ENCODE assay signal across 15 mouse cellular contexts in the genomic region with DNA sequence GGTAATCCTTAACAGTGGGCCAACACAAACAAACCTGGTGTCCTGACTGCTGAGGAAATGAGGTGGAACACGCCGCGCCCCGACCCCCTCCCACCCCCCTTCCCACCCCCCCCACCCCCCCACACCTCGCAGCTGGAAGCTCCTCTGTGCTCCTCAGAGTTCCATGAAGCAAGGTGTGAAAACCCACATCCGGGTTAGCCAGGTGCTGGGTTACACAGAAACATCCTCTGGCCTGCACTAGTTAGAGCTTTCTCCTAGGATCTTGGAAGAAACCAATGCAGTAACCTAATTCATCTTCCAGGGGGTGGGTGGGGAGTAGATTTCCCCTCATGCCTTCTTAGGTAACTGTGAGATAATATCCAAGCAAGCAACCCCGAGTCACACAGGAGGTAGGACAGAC. TPM values are rescaled to one million over a fixed set of nuclear protein-coding genes. Genes with fewer than 3 reads are reported as not detected.
"Had no signal": no experiment of that assay in that cellular context is flagged by ENCODE, and none has a peak within 500 bp of the region (broad histone marks: within the 10 kb centered on the region; RNA-seq: fewer than 3 reads in every experiment).

No protein-coding gene starts in this region.

- H3K4me3 ChIP-seq: kidney, embryonic 15.5 days; limb, embryonic 10.5 days; limb, embryonic 13.5 days; liver, embryonic 12.5 days; liver, embryonic 15.5 days; midbrain, embryonic 12.5 days; midbrain, embryonic 15.5 days had no signal

- H3K9me3 ChIP-seq: kidney, embryonic 15.5 days; limb, embryonic 10.5 days; limb, embryonic 13.5 days; liver, embryonic 12.5 days; liver, embryonic 15.5 days; midbrain, embryonic 12.5 days; midbrain, embryonic 15.5 days; neural tube, embryonic 13.5 days had no signal

- ATAC-seq: hindbrain, postnatal 0 days; inflammation-experienced regulatory T-cells, adult 6 months; intestine, embryonic 16.5 days; liver, embryonic 12.5 days; midbrain, embryonic 15.5 days had no signal

- H3K4me2 ChIP-seq: limb, embryonic 13.5 days; liver, embryonic 12.5 days; liver, embryonic 15.5 days had no signal

- H3K4me1 ChIP-seq: liver, embryonic 15.5 days had no signal

- DNase-seq: kidney, postnatal 10 days; liver; lung, adult 2 months had no signal

- H3K27me3 ChIP-seq: midbrain, embryonic 15.5 days had no signal

- H3K27ac ChIP-seq: kidney, embryonic 15.5 days; limb, embryonic 10.5 days; limb, embryonic 13.5 days; liver, embryonic 12.5 days; liver, embryonic 15.5 days; macrophage had no signal

- H3K9ac ChIP-seq: kidney, embryonic 15.5 days; limb, embryonic 13.5 days; liver, embryonic 12.5 days; liver, embryonic 15.5 days had no signal

- H3K36me3 ChIP-seq: kidney, embryonic 15.5 days; limb, embryonic 10.5 days; limb, embryonic 13.5 days; liver, embryonic 12.5 days; liver, embryonic 15.5 days; midbrain, embryonic 12.5 days; midbrain, embryonic 15.5 days; neural tube, embryonic 13.5 days had no signal

RNA-seq across cellular contexts. Expression of gene Cacng4, which starts 2.0 kb away (rescaled TPM):
- polyA plus RNA-seq: inflammation-experienced regulatory T-cells, adult 6 months; macrophage had no signal
